Mouse (Mus musculus): ENCODE data around the gene Sdf4. TPM values are rescaled to one million over a fixed set of nuclear protein-coding genes. Genes with fewer than 3 reads are reported as not detected.

Gene Sdf4
- 100 to 1,000 TPM; 475 to 560 TPM for polyA plus RNA-seq (2017; shearing (Covaris generic))

DNA sequence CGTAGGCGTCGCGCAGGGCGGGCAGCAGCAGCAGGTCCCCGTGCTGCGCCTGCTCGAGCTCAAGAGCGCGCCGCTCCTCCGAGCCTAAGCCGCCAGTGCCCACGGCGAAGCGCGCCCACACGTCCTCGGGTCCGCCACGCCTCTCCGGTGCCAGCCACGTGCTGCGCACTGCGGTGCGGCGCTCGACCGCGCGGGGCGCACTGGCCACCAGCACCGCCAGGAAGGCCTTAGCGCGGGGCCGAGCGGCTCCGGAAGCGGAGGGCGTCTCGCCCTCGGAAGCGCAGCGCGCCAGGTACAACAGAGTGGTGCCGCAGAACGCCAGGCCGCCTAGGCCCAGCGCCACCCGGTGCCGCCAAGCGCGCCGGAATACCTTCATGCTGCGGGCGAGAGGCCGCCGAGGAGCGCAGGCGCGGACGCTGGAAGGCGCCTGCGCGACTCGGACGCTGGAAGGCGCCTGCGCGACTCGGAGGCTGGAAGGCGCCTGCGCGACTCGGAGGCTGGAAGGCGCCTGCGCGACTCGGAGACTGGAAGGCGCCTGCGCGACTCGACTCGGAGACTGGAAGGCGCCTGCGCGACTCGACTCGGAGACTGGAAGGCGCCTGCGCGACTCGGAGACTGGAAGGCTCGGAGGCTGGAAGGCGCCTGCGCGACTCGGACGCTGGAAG lies at the start of gene Sdf4, which contains the start of gene B3galt6:
Sdf4 (plus strand) TSS at position 632 of the 665 bp plus-strand sequence.
B3galt6 (minus strand) TSS at position 409 of the 665 bp plus-strand sequence.

DNA sequence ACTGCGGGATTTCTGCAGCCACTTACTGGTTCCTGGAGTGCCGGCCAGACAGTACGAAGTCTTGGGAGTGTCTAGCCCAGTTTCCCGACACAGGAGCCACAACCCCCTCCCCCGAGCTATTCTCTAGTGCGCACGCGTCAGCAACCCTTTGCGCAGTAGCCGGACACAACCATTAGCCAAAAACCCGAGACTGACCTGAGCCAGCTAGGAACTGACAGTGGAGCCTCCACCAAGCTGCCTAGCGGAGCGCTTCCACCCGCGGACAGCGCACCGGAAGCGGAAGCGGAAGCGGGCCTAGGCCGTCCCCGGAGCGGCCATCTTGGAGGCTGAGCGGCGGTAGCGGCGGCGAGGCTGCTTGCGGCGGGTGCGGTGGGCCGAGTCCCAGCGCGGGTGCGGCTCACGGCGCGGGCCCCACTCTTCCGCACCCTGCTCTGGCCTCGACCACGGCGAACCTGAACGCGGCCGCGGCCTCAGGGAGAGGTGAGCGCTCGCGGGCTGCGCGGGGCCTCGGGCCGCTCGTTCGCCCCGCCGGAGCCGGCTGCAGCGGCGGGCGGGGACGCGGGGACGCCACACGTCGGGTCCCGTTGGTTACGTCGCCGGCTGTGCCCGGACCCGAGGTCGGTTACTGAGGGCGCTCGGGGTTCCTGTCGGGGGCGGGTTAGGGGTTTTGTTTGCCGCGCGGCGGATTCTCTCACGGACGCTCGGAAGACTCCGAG lies 49.0 kb upstream of the Sdf4 start, which contains the start of gene Ube2j2:
Ube2j2 (plus strand) TSS at position 298 of the 716 bp plus-strand sequence.

DNA sequence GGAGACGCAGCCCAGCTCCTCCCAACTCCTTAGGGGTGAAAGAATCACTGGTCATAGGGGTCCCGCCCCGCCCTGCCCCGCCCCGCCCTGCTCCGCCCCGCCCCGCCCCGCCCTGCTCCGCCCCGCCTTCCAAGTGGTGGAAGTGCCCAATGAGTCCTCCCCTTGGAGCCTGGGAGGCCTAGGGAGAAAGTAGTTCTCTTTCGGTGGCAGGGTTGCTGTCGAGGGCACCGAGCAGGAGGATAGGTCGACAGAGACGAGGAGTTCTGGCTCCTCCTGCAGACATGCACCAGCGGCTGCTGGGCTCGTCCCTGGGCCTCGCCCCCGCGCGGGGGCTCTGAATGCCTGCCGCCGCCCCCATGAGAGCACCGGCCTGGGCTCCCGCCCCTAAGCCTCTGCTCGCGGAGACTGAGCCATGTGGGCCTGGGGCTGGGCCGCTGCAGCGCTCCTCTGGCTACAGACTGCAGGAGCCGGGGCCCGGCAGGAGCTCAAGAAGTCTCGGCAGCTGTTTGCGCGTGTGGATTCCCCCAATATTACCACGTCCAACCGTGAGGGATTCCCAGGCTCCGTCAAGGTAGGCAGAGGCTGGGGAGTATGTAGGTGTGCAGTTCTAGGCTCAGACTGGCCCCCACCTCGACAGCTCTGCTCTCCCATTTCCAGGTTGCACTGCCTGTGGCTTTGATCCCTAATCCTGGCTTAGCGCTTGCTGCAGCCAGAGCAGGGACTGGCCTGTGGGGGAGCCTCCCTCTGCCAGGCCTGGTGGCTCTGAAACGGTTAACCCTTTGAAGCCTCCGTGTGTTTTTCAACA lies 30.3 kb upstream of the Sdf4 start, which contains the start of gene C1qtnf12:
C1qtnf12 (plus strand) TSS at position 152 of the 805 bp plus-strand sequence.

DNA sequence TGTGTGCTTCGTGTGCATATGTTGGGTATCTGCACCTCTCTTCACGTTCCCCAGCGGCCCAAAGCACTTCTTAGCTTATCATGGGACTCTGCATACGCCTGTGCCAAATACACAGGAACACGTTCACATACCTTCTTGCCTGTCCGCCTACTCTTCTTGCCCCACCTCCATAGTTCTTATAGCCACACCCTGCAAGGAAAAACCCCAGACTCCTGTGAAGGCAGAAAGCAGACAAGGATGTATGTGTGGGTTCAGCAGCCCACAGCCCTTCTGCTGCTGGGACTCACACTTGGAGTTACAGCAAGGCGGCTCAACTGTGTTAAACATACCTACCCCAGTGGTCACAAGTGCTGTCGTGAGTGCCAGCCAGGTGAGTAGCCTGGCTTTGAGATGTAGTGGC lies 21.0 kb downstream of the Sdf4 start, which contains the start of gene Tnfrsf4:
Tnfrsf4 (plus strand) TSS at position 207 of the 400 bp plus-strand sequence.

DNA sequence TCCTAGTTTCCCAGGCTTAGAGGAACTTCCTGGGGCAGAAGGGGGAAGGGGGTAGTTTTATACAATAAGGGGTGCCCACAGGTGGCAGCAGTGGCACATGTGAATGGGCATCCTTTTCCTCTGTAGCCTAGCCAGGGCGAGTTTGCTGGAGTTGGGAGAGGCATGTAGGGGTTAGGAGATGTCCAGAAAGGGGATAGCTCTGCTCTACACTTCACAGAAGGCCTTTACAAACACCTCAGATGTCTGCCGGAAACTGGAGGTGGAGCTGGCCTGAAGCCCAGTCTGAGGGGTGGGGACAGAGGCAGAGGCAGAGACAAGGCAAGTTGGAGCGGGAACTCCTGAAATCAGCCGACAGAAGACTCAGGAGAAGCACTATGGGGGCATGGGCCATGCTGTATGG lies 33.3 kb downstream of the Sdf4 start, which contains the start of gene Tnfrsf18:
Tnfrsf18 (plus strand) TSS at position 152 of the 400 bp plus-strand sequence.

DNA sequence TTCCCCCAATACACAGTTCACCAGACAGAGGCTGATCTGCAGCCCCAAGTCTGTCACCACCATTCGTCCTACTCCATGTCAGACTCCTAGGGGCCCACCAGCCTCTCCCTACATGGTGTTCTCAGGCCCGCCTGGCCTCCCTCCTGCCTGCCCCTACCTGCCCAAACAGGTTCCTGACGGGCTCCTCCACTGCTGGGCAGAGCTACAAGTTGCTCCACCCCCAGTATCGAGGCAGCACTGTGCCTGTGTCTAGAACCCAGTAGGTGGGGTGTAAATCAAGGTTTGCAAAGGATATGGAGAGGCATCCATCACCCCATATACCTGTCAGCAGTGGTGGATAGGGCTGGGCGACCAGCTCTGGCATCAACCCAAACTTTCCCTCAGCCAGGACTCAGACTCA lies 66.6 kb downstream of the Sdf4 start, which contains the start of gene Ttll10:
Ttll10 (minus strand) TSS at position 154 of the 400 bp plus-strand sequence.

Other genes starting within 250 kb of the Sdf4 start
- 10 to 100 TPM; 70.7 to 72.2 TPM for gene Atad3a, start 231.8 kb upstream of the Sdf4 start, polyA plus RNA-seq (2017; shearing (Covaris generic))
- gene Vwa1, start 218.2 kb upstream of the Sdf4 start, polyA plus RNA-seq (2017; shearing (Covaris generic)): 1 to 10 TPM in 1 of 2 experiments, under 1 TPM in 1; 0.25 to 2.2 TPM
- under 1 TPM in 1 of 2 experiments, not detected in 1; 0.05 TPM for gene Tmem88b, start 207.0 kb upstream of the Sdf4 start, polyA plus RNA-seq (2017; shearing (Covaris generic))
- 1 to 10 TPM in 1 of 2 experiments, not detected in 1; 2.5 TPM for gene Ankrd65, start 202.4 kb upstream of the Sdf4 start, polyA plus RNA-seq (2017; shearing (Covaris generic))
- gene Mrpl20, start 190.0 kb upstream of the Sdf4 start, polyA plus RNA-seq (2017; shearing (Covaris generic)): 100 to 1,000 TPM; 104 to 112 TPM
- 100 to 1,000 TPM; 255 to 303 TPM for gene Ccnl2, start 180.4 kb upstream of the Sdf4 start, polyA plus RNA-seq (2017; shearing (Covaris generic))
- gene Aurkaip1, start 161.6 kb upstream of the Sdf4 start, polyA plus RNA-seq (2017; shearing (Covaris generic)): 100 to 1,000 TPM; 176 to 179 TPM
- 10 to 100 TPM in 1 of 2 experiments, 1 to 10 TPM in 1; 2.9 to 10.7 TPM for gene Mxra8, start 153.2 kb upstream of the Sdf4 start, polyA plus RNA-seq (2017; shearing (Covaris generic))
- gene Dvl1, start 145.5 kb upstream of the Sdf4 start, polyA plus RNA-seq (2017; shearing (Covaris generic)): 10 to 100 TPM; 59.9 to 70.5 TPM
- under 1 TPM; 0.62 to 0.66 TPM for gene Tas1r3, start 129.5 kb upstream of the Sdf4 start, polyA plus RNA-seq (2017; shearing (Covaris generic))
- 10 to 100 TPM; 13.5 to 14.5 TPM for gene Cptp, start 123.4 kb upstream of the Sdf4 start, polyA plus RNA-seq (2017; shearing (Covaris generic))
- gene Ints11, start 123.3 kb upstream of the Sdf4 start, polyA plus RNA-seq (2017; shearing (Covaris generic)): 100 to 1,000 TPM; 104 to 139 TPM
- gene Pusl1, start 101.1 kb upstream of the Sdf4 start, polyA plus RNA-seq (2017; shearing (Covaris generic)): 10 to 100 TPM; 32.2 to 57.2 TPM
- 10 to 100 TPM; 17.8 to 23.6 TPM for gene Acap3, start 101.0 kb upstream of the Sdf4 start, polyA plus RNA-seq (2017; shearing (Covaris generic))
- 100 to 1,000 TPM; 125 to 168 TPM for gene Ube2j2, start 49.0 kb upstream of the Sdf4 start, polyA plus RNA-seq (2017; shearing (Covaris generic))
- 10 to 100 TPM in 1 of 2 experiments, 1 to 10 TPM in 1; 6.2 to 22.9 TPM for gene C1qtnf12, start 30.6 kb upstream of the Sdf4 start, polyA plus RNA-seq (2017; shearing (Covaris generic))
- gene B3galt6, start 223 bp upstream of the Sdf4 start, polyA plus RNA-seq (2017; shearing (Covaris generic)): 10 to 100 TPM; 10.8 to 17.6 TPM
- gene Tnfrsf4, start 21.0 kb downstream of the Sdf4 start, polyA plus RNA-seq (2017; shearing (Covaris generic)): 1,000 to 10,000 TPM in 1 of 2 experiments, 100 to 1,000 TPM in 1; 285 to 1,118 TPM
- gene Tnfrsf18, start 33.3 kb downstream of the Sdf4 start, polyA plus RNA-seq (2017; shearing (Covaris generic)): 100 to 1,000 TPM; 452 to 977 TPM
- 1 to 10 TPM in 1 of 2 experiments, under 1 TPM in 1; 0.42 to 2.2 TPM for gene Ttll10, start 66.5 kb downstream of the Sdf4 start, polyA plus RNA-seq (2017; shearing (Covaris generic))
- gene 9430015G10Rik, start 117.1 kb downstream of the Sdf4 start, polyA plus RNA-seq (2017; shearing (Covaris generic)): 10 to 100 TPM; 26.0 to 42.9 TPM
- 1 to 10 TPM in 1 of 2 experiments, under 1 TPM in 1; 0.35 to 1.3 TPM for gene Rnf223, start 137.6 kb downstream of the Sdf4 start, polyA plus RNA-seq (2017; shearing (Covaris generic))
- 1 to 10 TPM; 4.5 to 5.9 TPM for gene Agrn, start 204.6 kb downstream of the Sdf4 start, polyA plus RNA-seq (2017; shearing (Covaris generic))
- gene Isg15, start 207.9 kb downstream of the Sdf4 start, polyA plus RNA-seq (2017; shearing (Covaris generic)): 10 to 100 TPM; 34.0 to 41.3 TPM
- gene AW011738, start 210.4 kb downstream of the Sdf4 start, polyA plus RNA-seq (2017; shearing (Covaris generic)): 10 to 100 TPM; 25.0 to 25.6 TPM
- gene Perm1, start 223.0 kb downstream of the Sdf4 start, polyA plus RNA-seq (2017; shearing (Covaris generic)): 1 to 10 TPM; 1.2 to 2.4 TPM
- gene Plekhn1, start 242.0 kb downstream of the Sdf4 start, polyA plus RNA-seq (2017; shearing (Covaris generic)): 10 to 100 TPM; 34.6 to 38.5 TPM
- gene Noc2l, start 243.1 kb downstream of the Sdf4 start, polyA plus RNA-seq (2017; shearing (Covaris generic)): 100 to 1,000 TPM; 124 to 157 TPM

Measured in inflammation-experienced regulatory T-cells (primary cell).